Mouse (Mus musculus) megakaryocyte, embryonic 14.5 days (primary cell): ENCODE results near the gene Cgas. TPM values are rescaled to one million over a fixed set of nuclear protein-coding genes. Genes with fewer than 3 reads are reported as not detected.

Experiments
- H3K27me3 ChIP-seq: replicated peaks from 2 replicates; pipeline ENCODE3; 2012; ENCODE audit warnings: inconsistent platforms
- H3K36me3 ChIP-seq: replicated peaks from 2 replicates; pipeline ENCODE3; 2012; ENCODE audit warnings: low read length, inconsistent platforms, mixed read lengths
- H3K4me1 ChIP-seq: 2 replicates; pipeline ENCODE4 v1.6.1; 2012; ENCODE audit warnings: inconsistent platforms
- H3K4me3 ChIP-seq: replicated peaks from 2 replicates; pipeline ENCODE3; 2012; ENCODE audit warnings: moderate library complexity, mild to moderate bottlenecking, inconsistent platforms
- H3K9me3 ChIP-seq: 2 replicates; pipeline ENCODE4 v1.6.1; 2012; ENCODE audit warnings: inconsistent platforms
- FLI1 ChIP-seq: IDR thresholded peaks from 2 replicates; pipeline ENCODE4 v1.6.1; 2012; ENCODE audit warnings: low read length, inconsistent platforms, mixed read lengths
- GATA1 ChIP-seq: IDR thresholded peaks from 3 replicates; pipeline ENCODE4 v1.6.1; 2012; ENCODE audit warnings: mixed read lengths, low read length, inconsistent platforms, borderline replicate concordance
- polyA plus RNA-seq: library from polyadenylated mRNA; stranded (reverse); fragments of >175 nt; gene quantifications from 2 replicates; pipeline ENCODE4 v1.2.3, GENCODE M21; 2012; ENCODE audit warnings: low replicate concordance; ENCODE audit not compliant: insufficient read depth

Cgas gene
- polyA plus RNA-seq, 1 experiment, result 2.0 TPM

GRCm38 (mm10) chr9:78428185-78428584, 14.9 kb downstream of the Cgas start:
- peak overlapping the region; percentile 53 for H3K4me3 ChIP-seq

DNA sequence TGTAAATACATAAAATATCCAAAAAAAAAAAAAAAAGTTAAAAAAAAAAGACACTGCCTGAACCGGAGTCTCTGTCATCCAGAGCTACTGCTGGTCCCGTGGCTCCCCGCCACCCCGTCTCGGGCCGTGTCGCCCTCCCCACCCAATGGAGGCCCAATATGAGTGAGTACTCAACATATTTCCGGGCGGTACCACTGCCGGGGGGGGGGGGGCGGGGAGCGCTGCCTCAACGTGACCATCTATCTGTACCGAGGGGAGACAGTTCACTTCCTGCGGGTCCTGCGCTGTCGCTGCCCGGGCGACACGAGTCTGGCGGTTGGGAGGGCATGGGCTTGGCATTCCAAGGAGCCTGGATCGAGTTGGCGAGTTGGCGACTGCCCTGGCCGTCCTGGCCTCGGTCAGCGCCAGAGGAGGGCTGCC, 15.7 kb downstream of the Cgas start:
- TF ChIP-seq GATA1 (no peak), FLI1 (no peak)

More at GRCm38 (mm10) chr9:78428185-78428584, 14.9 kb downstream of the Cgas start:
- H3K36me3 ChIP-seq, result peaks cover 19% of the 10 kb centered on the region
- H3K27me3 ChIP-seq, result peaks cover 9% of the 10 kb centered on the region
- TF ChIP-seq GATA1, result no peak
- TF ChIP-seq FLI1, result no peak
- peaks cover 23% of the 10 kb centered on the region for H3K4me1 ChIP-seq
- H3K9me3 ChIP-seq, result peaks cover 6% of the 10 kb centered on the region; the same call in 1 of the 2 replicates

GRCm38 (mm10) chr9:78401596-78401995, 41.4 kb downstream of the Cgas start:
- H3K36me3 ChIP-seq, result no peaks in the 10 kb centered on the region
- peaks cover 24% of the 10 kb centered on the region for H3K27me3 ChIP-seq
- H3K4me1 ChIP-seq, result no peaks in the 10 kb centered on the region
- H3K9me3 ChIP-seq, result no peaks in the 10 kb centered on the region
- no peak for TF ChIP-seq FLI1
- no peak for TF ChIP-seq GATA1
- no peak overlapping the region for H3K4me3 ChIP-seq

More for the DNA sequence above, 15.7 kb downstream of the Cgas start:
- H3K9me3 ChIP-seq, result peaks cover 6% of the 10 kb centered on the region; the same call in 1 of the 2 replicates
- peaks cover 11% of the 10 kb centered on the region for H3K36me3 ChIP-seq
- H3K4me1 ChIP-seq, result peaks cover 23% of the 10 kb centered on the region
- peak overlapping the region; percentile 46 for H3K4me3 ChIP-seq
- peaks cover 9% of the 10 kb centered on the region for H3K27me3 ChIP-seq

DNA sequence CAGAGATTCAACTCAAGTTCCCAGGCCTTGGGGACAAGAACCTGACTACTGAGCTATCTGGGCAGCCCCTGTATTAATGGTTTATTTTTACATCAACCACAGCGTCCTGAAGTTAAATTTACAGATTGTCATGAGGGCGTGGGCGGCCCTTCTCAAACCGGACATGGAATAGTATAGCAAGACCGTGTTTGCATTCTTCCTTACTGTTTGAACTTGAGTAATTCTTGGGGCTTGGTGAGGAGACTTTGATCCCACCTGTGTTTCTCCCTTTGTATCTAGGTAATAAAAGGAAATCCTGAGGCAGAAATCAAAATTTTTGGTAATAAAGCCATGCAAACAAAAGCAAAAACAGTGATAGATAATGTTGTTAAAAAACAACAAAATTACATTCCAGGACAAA, 42.5 kb downstream of the Cgas start:
- peaks cover 31% of the 10 kb centered on the region for H3K27me3 ChIP-seq
- no peaks in the 10 kb centered on the region for H3K36me3 ChIP-seq
- H3K4me1 ChIP-seq, result peaks cover 8% of the 10 kb centered on the region
- H3K9me3 ChIP-seq, result peaks cover 2% of the 10 kb centered on the region
- no peak overlapping the region for H3K4me3 ChIP-seq
- TF ChIP-seq GATA1, result no peak
- no peak for TF ChIP-seq FLI1

DNA sequence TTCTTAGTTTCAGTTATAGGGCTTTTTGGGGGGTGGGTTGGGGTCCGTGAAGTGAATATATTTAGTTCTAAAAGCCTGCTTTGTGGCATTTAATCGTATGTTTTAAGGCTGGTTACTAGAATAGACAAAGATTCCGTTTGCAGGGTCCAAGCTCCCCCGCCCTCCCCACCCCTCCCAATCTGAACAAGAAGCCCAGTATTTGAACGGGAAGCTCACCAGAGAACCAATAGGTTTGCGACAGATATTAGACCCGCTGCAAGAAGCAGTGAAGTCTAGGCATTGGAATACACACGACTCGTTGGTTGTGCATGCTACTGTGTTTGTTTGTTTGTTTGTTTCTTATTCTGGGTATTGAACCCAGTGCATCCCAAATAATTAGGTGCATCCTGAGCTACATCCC, 46.5 kb downstream of the Cgas start:
- Histone ChIP-seq H3K27me3 (peaks cover 59% of the 10 kb centered on the region), H3K36me3 (no peaks in the 10 kb centered on the region), H3K4me3 (no peak overlapping the region), H3K9me3 (peaks cover 18% of the 10 kb centered on the region), H3K4me1 (peaks cover 10% of the 10 kb centered on the region)
- no peak for TF ChIP-seq FLI1
- TF ChIP-seq GATA1, result no peak

DNA sequence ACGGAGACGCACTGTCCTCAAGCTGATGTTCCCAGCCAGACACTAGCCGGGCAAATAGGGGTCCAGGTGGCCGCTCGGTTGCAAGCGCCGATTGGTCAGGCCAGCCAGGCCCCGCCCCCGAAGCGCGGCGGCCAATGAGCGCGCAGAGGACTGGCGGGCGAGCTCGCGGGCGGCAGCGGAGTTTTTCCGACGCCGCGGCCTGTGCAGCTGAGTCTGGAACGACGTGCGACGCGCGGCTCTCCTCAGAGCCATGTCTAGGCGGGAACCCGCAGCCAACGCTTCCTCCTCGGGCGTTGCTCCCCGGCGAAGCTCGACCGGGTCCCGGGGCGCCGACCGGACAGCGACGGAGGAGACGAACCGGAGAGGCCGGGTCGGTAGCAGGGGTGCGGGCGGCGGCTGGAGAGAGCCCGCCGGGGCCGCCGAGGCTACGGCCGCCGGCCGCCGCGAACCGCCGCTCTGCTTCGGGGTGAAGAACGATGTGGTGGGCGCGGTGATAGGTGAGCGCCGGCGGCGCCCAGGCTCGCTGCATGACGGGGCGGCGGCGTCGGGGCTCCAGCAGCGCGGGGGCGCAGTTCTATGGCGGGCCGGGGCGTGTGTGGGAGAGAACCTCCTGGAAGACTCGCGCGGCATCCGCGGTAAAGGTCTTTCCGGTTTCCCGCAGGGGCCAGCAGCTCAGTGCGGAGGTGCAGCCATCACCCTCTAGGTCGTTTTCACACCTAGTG, 47.2 kb downstream of the Cgas start, which contains the start of gene Ddx43:
Gene Ddx43 (plus strand): TSS at position 148 of the 722 bp plus-strand sequence.
- H3K9me3 ChIP-seq, result peaks cover 18% of the 10 kb centered on the region
- TF ChIP-seq FLI1 (no peak), GATA1 (no peak)
- H3K4me1 ChIP-seq, result peaks cover 10% of the 10 kb centered on the region
- H3K27me3 ChIP-seq, result peaks cover 65% of the 10 kb centered on the region
- H3K36me3 ChIP-seq, result no peaks in the 10 kb centered on the region
- peak within 1 kb of the TSS; percentile 88 for H3K4me3 ChIP-seq

- no peak for TF ChIP-seq FLI1
- TF ChIP-seq GATA1, result no peak
- Histone ChIP-seq H3K9me3 (peaks cover 18% of the 10 kb centered on the region), H3K27me3 (peaks cover 66% of the 10 kb centered on the region), H3K4me3 (peak overlapping the region; percentile 88), H3K36me3 (no peaks in the 10 kb centered on the region), H3K4me1 (peaks cover 10% of the 10 kb centered on the region)
Observed at GRCm38 (mm10) chr9:78395244-78395629, 47.8 kb downstream of the Cgas start.

DNA sequence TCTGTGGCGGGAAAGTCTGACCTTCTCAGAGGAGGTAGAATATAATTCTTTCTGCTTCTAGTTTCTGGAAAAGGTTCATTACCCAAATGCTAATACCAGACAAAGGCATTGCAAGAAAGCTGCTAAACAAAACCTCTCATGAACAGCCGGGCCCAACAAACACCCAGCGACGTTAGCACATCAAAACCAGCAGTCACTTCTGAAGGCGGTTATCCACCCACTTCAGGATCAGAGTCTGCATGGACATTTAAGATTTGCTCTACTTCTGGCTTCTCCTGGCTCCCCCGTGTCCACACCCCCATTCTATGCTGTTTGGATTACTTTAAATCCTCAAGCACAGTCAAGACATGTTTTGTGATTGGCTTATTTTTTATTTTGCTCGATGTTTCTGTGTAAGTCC, 48.4 kb downstream of the Cgas start:
- TF ChIP-seq GATA1, result no peak
- TF ChIP-seq FLI1, result no peak
- peaks cover 10% of the 10 kb centered on the region for H3K4me1 ChIP-seq
- peaks cover 69% of the 10 kb centered on the region for H3K27me3 ChIP-seq
- no peak overlapping the region for H3K4me3 ChIP-seq
- H3K9me3 ChIP-seq, result peaks cover 18% of the 10 kb centered on the region
- no peaks in the 10 kb centered on the region for H3K36me3 ChIP-seq

- Histone ChIP-seq H3K36me3 (no peaks in the 10 kb centered on the region), H3K9me3 (peaks cover 18% of the 10 kb centered on the region), H3K27me3 (peaks cover 62% of the 10 kb centered on the region), H3K4me1 (peaks cover 10% of the 10 kb centered on the region), H3K4me3 (no peak overlapping the region)
- TF ChIP-seq FLI1 (no peak), GATA1 (no peak)
Observed at GRCm38 (mm10) chr9:78393741-78394140, 49.3 kb downstream of the Cgas start.

- Histone ChIP-seq H3K9me3 (peaks cover 15% of the 10 kb centered on the region; the same call in 1 of the 2 replicates), H3K27me3 (peaks cover 41% of the 10 kb centered on the region), H3K4me3 (no peak overlapping the region), H3K4me1 (no peaks in the 10 kb centered on the region; the same call in 1 of the 2 replicates), H3K36me3 (no peaks in the 10 kb centered on the region)
- TF ChIP-seq FLI1 (no peak), GATA1 (no peak)
Observed at GRCm38 (mm10) chr9:78389981-78390380, 53.1 kb downstream of the Cgas start.

DNA sequence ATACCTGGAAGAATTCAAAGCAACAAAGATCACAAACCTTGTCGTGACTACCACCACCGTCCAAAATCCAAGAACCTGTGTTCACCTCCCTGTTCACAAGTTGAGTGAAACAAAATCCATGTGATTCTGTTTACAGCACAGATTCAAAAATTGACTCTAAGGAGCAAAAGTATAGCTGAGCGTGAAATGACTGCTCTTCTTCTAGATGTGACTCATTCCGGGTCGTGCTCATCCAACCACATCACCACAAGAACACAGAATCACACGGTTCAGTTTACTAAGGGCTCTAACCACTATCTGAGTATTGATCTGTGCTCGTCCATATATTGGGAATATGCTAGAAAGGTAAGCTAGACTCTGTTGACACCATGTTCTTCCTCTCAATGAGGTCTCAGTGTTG, 56.1 kb downstream of the Cgas start:
- peaks cover 23% of the 10 kb centered on the region for H3K27me3 ChIP-seq
- no peaks in the 10 kb centered on the region; the same call in 1 of the 2 replicates for H3K4me1 ChIP-seq
- H3K36me3 ChIP-seq, result no peaks in the 10 kb centered on the region
- no peak for TF ChIP-seq FLI1
- no peak for TF ChIP-seq GATA1
- H3K4me3 ChIP-seq, result no peak overlapping the region
- peaks cover 5% of the 10 kb centered on the region; the same call in 1 of the 2 replicates for H3K9me3 ChIP-seq
